Mouse (Mus musculus): ENCODE measurements around the gene Garnl3.
"Not testable (repeated sequence)": the region's sequence is repeated elsewhere in the genome, so short reads cannot be mapped to it uniquely, and the experiment has no call there.

Garnl3 gene

DNA sequence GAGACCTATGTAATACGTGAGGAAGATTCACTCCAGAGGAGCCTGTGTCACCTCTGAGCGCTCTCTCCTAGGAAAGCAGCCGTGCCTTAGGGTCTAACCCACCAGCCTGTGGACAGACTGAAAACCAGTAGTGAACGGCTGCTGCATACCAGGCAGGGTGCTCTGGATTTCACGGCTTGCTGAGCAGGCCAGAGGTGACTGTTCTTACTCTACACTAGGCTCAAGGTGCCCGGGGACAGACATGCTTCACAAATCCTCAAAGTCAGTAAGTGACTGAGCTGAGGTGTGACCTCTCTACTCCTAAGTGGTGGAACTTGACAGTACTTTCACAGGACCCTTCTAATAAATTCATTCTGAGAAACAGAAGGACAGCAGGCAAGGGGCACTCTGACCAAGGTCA is 108.6 kb downstream of the Garnl3 start:
- DNase-seq (ENCODE audit: low read depth): no peak

DNA sequence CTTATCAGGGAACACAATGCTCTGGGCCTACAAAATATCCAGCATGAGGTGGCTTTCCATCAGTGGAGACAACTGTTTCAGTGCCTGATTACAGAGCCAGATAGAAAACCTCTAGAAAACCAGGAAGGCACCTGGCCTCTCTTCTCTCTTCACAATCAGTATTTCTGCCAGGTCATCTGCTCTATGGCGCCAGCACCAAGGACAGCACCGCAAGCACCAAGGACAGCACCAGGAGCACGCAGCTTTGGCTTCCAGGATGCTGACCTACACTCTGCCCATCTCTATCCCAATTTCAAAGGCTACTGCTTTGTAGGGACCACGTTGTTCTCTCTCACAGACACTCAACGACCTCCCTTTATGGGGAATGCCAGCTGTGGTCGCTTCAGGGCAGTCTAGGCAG is 113.4 kb downstream of the Garnl3 start:
- DNase-seq (ENCODE audit: low read depth): no peak

GRCm38 (mm10) chr2:33017191-33017590 is 114.3 kb downstream of the Garnl3 start:
- DNase-seq (ENCODE audit: low read depth): no peak

GRCm38 (mm10) chr2:33014877-33015276 is 116.6 kb downstream of the Garnl3 start:
- no peak for DNase-seq (ENCODE audit: low read depth)

GRCm38 (mm10) chr2:33009055-33009454 is 122.4 kb downstream of the Garnl3 start:
- DNase-seq (ENCODE audit: low read depth): not testable (repeated sequence)

DNA sequence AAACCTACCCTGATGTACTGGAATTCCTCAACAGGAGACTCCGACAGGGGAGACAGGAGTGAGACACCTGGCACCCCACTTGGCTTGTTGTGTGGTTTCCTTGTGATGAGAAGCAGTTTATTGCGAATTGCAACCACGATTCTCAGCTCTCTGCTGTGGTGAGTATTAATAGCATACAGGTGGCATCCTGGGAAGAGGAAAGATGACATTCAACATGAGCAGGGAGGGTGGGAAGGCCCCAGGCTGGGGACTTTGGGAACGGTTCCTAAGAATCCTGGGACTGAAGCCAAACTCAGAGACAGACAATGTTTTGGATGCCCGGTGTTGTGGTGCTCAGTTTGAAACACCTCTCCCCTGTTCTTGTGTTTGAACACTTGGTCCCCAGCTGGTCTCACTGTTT is 126.4 kb downstream of the Garnl3 start:
- DNase-seq (ENCODE audit: low read depth): no peak

DNA sequence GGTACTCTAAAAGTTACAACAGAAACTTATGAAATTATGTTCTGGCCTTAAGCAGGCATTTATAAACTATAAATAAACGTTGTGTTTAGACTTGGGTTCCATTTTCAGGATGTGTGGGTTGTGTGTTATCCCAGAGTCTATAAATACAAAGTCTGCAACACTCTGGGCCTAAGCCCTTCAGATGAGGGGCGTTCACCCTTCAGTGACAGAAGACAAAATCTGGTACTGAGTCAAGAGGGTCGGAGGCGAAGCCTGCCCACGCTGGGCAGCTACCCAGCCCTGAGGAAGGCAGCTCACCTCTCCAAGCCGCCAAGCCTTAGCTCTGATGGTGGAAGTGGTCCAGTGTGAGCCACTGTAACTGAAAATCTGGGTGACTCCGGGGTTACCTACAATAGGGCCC is 129.3 kb downstream of the Garnl3 start:
- DNase-seq (ENCODE audit: low read depth): no peak

DNA sequence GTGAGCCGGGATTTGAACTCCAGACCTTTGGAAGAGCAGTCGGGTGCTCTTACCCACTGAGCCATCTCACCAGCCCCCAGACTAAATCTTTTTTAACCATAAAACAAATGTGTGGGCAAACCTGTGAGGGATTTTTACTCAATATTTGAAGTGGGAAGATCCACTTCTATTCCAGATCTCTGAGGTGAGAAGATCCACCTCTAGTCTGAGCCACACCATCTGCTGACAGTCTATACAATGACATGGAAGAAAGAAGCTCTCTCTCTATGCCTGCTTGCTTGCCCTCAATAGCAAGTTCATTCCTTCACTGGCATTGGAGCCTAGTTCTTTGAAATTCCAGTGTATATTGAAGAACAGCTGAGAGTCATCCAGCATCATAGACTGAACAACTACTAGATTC is 131.7 kb downstream of the Garnl3 start:
- no peak for DNase-seq (ENCODE audit: low read depth)

- DNase-seq (ENCODE audit: low read depth): no peak
These were observed 133.7 kb downstream of the Garnl3 start for GRCm38 (mm10) chr2:32997792-32998191.

GRCm38 (mm10) chr2:32997081-32997480 is 134.4 kb downstream of the Garnl3 start:
- no peak for DNase-seq (ENCODE audit: low read depth)

GRCm38 (mm10) chr2:32992130-32992529 is 139.3 kb downstream of the Garnl3 start:
- DNase-seq (ENCODE audit: low read depth): no peak

DNA sequence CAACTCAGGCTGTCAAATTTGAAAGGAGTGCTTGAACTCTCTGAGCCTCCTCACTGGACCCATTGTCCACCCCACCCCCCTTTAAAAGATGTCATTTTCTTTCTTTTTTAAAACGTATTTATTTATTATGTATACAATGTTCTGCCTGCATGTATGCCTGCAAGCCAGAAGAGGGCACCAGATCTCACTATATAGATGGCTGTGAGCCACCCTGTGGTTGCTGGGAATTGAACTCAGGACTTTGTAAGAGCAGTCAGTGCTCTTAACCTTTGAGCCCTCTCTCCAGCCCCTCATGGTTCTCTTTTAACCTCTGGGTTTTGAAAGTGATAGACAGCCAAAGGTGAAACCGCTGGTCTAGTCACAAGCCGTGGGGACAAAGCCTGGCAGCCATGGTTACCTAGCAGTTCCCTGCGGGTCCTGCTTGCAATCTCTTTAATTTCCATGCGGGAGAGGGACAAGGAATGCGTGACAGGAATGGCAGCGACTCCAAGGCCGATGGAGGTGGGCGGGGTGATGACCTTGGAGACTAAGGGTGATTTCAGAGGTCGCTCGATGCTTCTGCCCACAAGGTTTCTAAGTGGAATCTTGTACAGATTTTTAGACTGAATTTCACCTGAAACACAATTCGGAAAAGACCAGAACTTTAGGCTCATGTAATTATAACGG is 141.2 kb downstream of the Garnl3 start:
- DNase-seq (ENCODE audit: low read depth): no peak

- DNase-seq (ENCODE audit: low read depth): no peak
These were observed 142.1 kb downstream of the Garnl3 start for GRCm38 (mm10) chr2:32989376-32989775.

DNA sequence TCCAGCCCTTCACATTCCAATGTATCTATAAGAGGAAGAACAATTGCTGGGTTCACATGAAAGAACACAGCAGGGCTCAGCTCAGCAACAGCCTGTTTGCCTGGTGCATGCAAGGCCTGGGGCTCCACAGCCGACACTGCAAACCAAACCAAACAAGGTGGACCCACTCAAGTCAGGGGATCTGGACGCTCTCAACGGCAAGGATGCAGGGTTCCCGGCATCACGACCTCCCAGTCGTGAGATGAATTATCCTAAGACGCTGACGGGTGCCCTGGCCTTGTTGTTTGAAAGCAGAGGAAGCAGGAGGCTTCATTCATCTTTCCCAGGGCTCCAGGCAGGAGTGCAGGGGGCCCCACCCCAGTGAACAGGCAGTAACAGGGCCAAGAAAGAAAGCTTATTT is 145.6 kb downstream of the Garnl3 start:
- no peak for DNase-seq (ENCODE audit: low read depth)

DNA sequence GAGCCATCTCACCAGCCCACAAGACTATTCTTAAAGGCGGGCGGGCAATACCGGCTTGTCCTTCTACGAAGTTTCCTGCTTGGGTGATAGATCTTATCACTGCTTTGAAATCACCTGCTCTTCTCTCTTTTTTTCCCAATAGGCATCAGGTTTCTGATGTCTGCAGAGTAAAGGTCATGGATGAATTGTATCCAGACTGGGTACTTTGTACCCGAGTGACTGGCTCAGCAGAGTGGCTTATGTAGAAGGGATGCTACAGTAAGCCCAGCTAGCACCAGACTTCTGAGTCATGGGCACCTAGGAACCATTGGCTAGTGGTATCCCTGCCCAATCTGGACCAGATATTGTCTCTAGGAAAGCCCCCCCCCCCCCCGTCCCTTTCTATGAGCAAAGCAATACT is 147.8 kb downstream of the Garnl3 start:
- no peak for DNase-seq (ENCODE audit: low read depth)

GRCm38 (mm10) chr2:32982700-32983099 is 148.8 kb downstream of the Garnl3 start:
- DNase-seq (ENCODE audit: low read depth): no peak

- peak; percentile 78 for DNase-seq (ENCODE audit: low read depth)
These were observed 149.7 kb downstream of the Garnl3 start, which contains the start of gene Slc2a8 for GRCm38 (mm10) chr2:32981725-32982271. Slc2a8 (minus strand) TSS chr2:32982083.

GRCm38 (mm10) chr2:32981281-32981680 is 150.2 kb downstream of the Garnl3 start:
- DNase-seq (ENCODE audit: low read depth): no peak

- no peak for DNase-seq (ENCODE audit: low read depth)
These were observed 151.8 kb downstream of the Garnl3 start for GRCm38 (mm10) chr2:32979675-32980074.

GRCm38 (mm10) chr2:32978675-32979074 is 152.8 kb downstream of the Garnl3 start:
- no peak for DNase-seq (ENCODE audit: low read depth)

- DNase-seq (ENCODE audit: low read depth): no peak
These were observed 154.3 kb downstream of the Garnl3 start for GRCm38 (mm10) chr2:32977114-32977513.

GRCm38 (mm10) chr2:32974216-32974615 is 157.2 kb downstream of the Garnl3 start:
- no peak for DNase-seq (ENCODE audit: low read depth)

DNA sequence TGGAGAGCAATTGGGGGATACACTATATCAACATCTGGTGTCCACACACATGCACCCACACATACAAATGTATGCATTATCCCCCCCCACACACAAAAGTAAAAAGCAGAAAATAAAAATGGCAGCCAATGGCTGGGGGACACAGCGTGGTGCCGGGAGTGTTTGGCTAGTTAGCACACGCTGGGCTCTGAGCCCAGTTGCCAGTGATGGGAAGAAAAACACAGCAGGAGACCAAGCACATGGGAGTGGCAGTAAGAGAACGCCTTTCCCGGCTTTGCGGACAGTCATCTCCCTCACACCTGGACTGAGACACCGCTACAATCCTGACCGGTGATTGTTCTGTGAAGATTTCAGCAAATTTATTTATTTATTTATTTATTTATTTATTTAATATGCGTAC is 160.2 kb downstream of the Garnl3 start:
- DNase-seq (ENCODE audit: low read depth): no peak

DNA sequence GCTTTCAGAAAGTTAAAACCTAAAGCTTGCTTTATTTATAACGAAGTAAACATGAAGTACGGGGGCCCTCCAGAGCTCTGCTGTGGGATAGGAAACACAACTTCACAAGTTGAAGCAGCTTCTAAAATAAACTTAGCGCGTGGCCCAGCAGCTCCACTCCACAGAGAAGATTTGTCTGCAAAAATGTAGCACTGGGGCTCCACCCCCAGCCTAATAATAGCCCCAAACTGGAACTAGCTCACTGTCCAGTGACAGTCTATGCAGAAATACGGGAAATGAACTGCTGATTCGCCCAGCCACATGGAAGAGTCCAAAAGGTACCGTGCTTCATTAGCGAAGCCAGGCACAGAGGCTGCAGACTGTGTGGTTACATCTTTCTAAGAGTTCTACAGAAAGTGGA is 162.1 kb downstream of the Garnl3 start:
- DNase-seq (ENCODE audit: low read depth): no peak

All from fibroblast of lung, adult 2 months (primary cell).